Comparison of ENCODE assay signal across 16 mouse cellular contexts in genomic region chr2:52405238-52405637, GRCm38 (mm10).
"Had no signal": no experiment of that assay in that cellular context is flagged by ENCODE, and none has a peak within 500 bp of the region (broad histone marks: within the 10 kb centered on the region; RNA-seq: fewer than 3 reads in every experiment).

No protein-coding gene starts in this region.

- H3K27ac ChIP-seq: neural tube, embryonic 13.5 days; neural tube, embryonic 15.5 days; stomach, embryonic 15.5 days; stomach, postnatal 0 days had no signal

- H3K4me1 ChIP-seq: neural tube, embryonic 13.5 days; neural tube, embryonic 15.5 days; stomach, embryonic 15.5 days had no signal

- H3K9ac ChIP-seq: neural tube, embryonic 13.5 days; neural tube, embryonic 15.5 days; stomach, embryonic 15.5 days had no signal

- H3K4me3 ChIP-seq: neural tube, embryonic 13.5 days; neural tube, embryonic 15.5 days; stomach, embryonic 15.5 days had no signal

- DNase-seq: retina, postnatal 1 day; right cerebral cortex, adult 18-20 months; right cerebral cortex, postnatal 14 days; right cerebral cortex, postnatal 25 days; right cerebral cortex, postnatal 4 days; spleen, adult 18-20 months; thymus, adult 18-20 months; thymus, adult 2 months; thymus, postnatal 14 days; thymus, postnatal 25 days; thymus, postnatal 36 days; thymus, postnatal 4 days had no signal

- H3K4me2 ChIP-seq: neural tube, embryonic 13.5 days; neural tube, embryonic 15.5 days; stomach, embryonic 15.5 days had no signal

- H3K27me3 ChIP-seq: neural tube, embryonic 13.5 days; neural tube, embryonic 15.5 days; stomach, embryonic 15.5 days had no signal
